Mouse (Mus musculus): ENCODE measurements around the gene Ttc9b. TPM values are rescaled to one million over a fixed set of nuclear protein-coding genes. Genes with fewer than 3 reads are reported as not detected.
A peak's percentile ranks its signal among the peaks of the same experiment; 100 is the strongest.

Ttc9b gene
- total RNA-seq, 1 experiment = 0.54 TPM

DNA sequence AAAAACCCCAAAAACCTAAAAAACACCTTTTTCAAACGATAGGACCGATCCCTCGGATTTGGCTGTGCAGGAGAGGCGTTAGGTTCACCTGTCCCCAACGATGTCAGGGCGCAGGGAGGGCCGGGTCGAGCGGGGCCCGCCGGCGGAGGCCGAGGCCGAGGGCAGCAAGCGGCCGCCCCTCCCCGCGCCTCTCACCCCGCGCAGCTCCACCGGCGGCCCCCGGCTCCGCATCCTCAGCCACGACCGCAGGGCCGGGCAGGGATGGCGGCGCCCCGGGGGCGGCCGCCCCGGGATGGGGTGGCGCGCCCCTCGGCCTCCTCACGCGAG lies 20.4 kb downstream of the Ttc9b start:
- Histone ChIP-seq H3K36me3 (ENCODE audit: control insufficient read depth, insufficient read depth, low read length, poor library complexity, severe bottlenecking) (no peaks in the 10 kb centered on the region; the same call in 1 of the 2 replicates), H3K27ac (ENCODE audit: insufficient read depth, low read depth, low read length, poor library complexity, severe bottlenecking) (no peak overlapping the region), H3K4me3 (ENCODE audit: insufficient read depth in 1 of 2, low read depth in 1 of 2, low read length in 2 of 2, poor library complexity in 1 of 2, severe bottlenecking in 1 of 2) (peak overlapping the region; percentile 77 to 89), H3K9ac (ENCODE audit: insufficient read depth, low read depth, low read length, poor library complexity, severe bottlenecking) (peak overlapping the region; percentile 89), H3K4me1 (ENCODE audit: control insufficient read depth in 2 of 2, insufficient read depth in 2 of 2, low read length in 2 of 2, poor library complexity in 1 of 2) (peaks cover 0 to 7% of the 10 kb centered on the region in 2 experiments; a peak in 2 of 4 replicates), H3K9me3 (ENCODE audit: control insufficient read depth, insufficient read depth, low read depth, low read length) (no peaks in the 10 kb centered on the region)
- no peak for DNase-seq (ENCODE audit: low read depth, low spot score)
- in situ Hi-C loops (cut with MboI; ENCODE audit: low sequenced_read_pairs in 2 of 2, unreplicated experiment in 2 of 2) = no loop called here
- TF ChIP-seq ZC3H11A (IDR thresholded peaks at IDR 0.05; ENCODE audit: borderline replicate concordance, low read depth, low read length) (no peak), ZNF384 (IDR thresholded peaks at IDR 0.05; ENCODE audit: low read depth, low read length) (no peak), MAFK (IDR thresholded peaks at IDR 0.05; ENCODE audit: insufficient read depth, low read depth, low read length) (no peak), CHD2 (IDR thresholded peaks at IDR 0.05; ENCODE audit: low read depth, low read length) (no peak), HCFC1 (IDR thresholded peaks at IDR 0.05; ENCODE audit: borderline replicate concordance, insufficient read depth, low read length) (no peak)

- peak; percentile 96 for DNase-seq (ENCODE audit: low read depth, low spot score)
- peaks cover 0 to 7% of the 10 kb centered on the region in 2 experiments; a peak in 2 of 4 replicates for H3K4me1 ChIP-seq (ENCODE audit: control insufficient read depth in 2 of 2, insufficient read depth in 2 of 2, low read length in 2 of 2, poor library complexity in 1 of 2)
- H3K27ac ChIP-seq (ENCODE audit: insufficient read depth, low read depth, low read length, poor library complexity, severe bottlenecking) = peak within 1 kb of the TSS; percentile 52
- H3K4me3 ChIP-seq (ENCODE audit: insufficient read depth in 1 of 2, low read depth in 1 of 2, low read length in 2 of 2, poor library complexity in 1 of 2, severe bottlenecking in 1 of 2) = peak within 1 kb of the TSS; percentile 77 to 89
- H3K9me3 ChIP-seq (ENCODE audit: control insufficient read depth, insufficient read depth, low read depth, low read length) = no peaks in the 10 kb centered on the region
- peak within 1 kb of the TSS; percentile 89 for H3K9ac ChIP-seq (ENCODE audit: insufficient read depth, low read depth, low read length, poor library complexity, severe bottlenecking)
- in situ Hi-C loops (cut with MboI; ENCODE audit: low sequenced_read_pairs in 2 of 2, unreplicated experiment in 2 of 2) = loop anchor here in 1 of 2 experiments (25.0 kb wide), 1 partner anchor 387 kb away; no protein-coding TSS in a partner anchor
- TF ChIP-seq ZC3H11A (IDR thresholded peaks at IDR 0.05; ENCODE audit: borderline replicate concordance, low read depth, low read length) (no peak), HCFC1 (IDR thresholded peaks at IDR 0.05; ENCODE audit: borderline replicate concordance, insufficient read depth, low read length) (peak; percentile 95)
- no peaks in the 10 kb centered on the region; the same call in 1 of the 2 replicates for H3K36me3 ChIP-seq (ENCODE audit: control insufficient read depth, insufficient read depth, low read length, poor library complexity, severe bottlenecking)
Measured at GRCm38 (mm10) chr7:27674522-27675221, 21.0 kb downstream of the Ttc9b start, which contains the start of gene Map3k10. Gene Map3k10 (minus strand): TSS chr7:27674598.

- H3K9me3 ChIP-seq (ENCODE audit: control insufficient read depth, insufficient read depth, low read depth, low read length) = no peaks in the 10 kb centered on the region
- no peak for DNase-seq (ENCODE audit: low read depth, low spot score)
Measured at GRCm38 (mm10) chr7:27675222-27675612, 21.5 kb downstream of the Ttc9b start.

DNA sequence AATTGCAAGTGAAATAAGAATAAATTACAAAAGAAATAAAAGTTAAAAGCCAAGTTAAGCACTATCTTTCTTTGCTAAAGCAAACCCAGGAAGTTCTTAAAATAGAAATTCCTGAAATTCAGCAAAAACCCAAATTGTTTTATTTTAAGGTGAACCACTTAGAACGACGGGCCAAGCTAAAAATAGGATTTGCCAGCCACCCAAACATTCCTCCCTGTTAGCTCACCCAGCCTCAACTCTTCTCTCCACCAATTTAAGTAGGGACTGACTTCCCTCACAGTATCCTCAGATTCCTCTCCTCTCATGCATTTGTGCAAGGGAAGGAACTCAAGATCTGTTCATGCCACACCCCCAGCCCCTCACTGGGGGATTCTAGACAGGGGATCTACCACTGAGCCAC lies 29.5 kb downstream of the Ttc9b start:
- no peak for DNase-seq (ENCODE audit: low read depth, low spot score)
- Histone ChIP-seq H3K27ac (ENCODE audit: insufficient read depth, low read depth, low read length, poor library complexity, severe bottlenecking) (no peak overlapping the region), H3K4me3 (ENCODE audit: insufficient read depth in 1 of 2, low read depth in 1 of 2, low read length in 2 of 2, poor library complexity in 1 of 2, severe bottlenecking in 1 of 2) (no peak overlapping the region), H3K36me3 (ENCODE audit: control insufficient read depth, insufficient read depth, low read length, poor library complexity, severe bottlenecking) (no peaks in the 10 kb centered on the region), H3K9me3 (ENCODE audit: control insufficient read depth, insufficient read depth, low read depth, low read length) (no peaks in the 10 kb centered on the region), H3K9ac (ENCODE audit: insufficient read depth, low read depth, low read length, poor library complexity, severe bottlenecking) (no peak overlapping the region), H3K4me1 (ENCODE audit: control insufficient read depth in 2 of 2, insufficient read depth in 2 of 2, low read length in 2 of 2, poor library complexity in 1 of 2) (no peaks in the 10 kb centered on the region)
- in situ Hi-C loops (cut with MboI; ENCODE audit: low sequenced_read_pairs in 2 of 2, unreplicated experiment in 2 of 2) = loop anchor here in 1 of 2 experiments (25.0 kb wide), 1 partner anchor 396 kb away; no protein-coding TSS in a partner anchor
- no peak for TF ChIP-seq ZNF384 (IDR thresholded peaks at IDR 0.05; ENCODE audit: low read depth, low read length)
- TF ChIP-seq HCFC1 (IDR thresholded peaks at IDR 0.05; ENCODE audit: borderline replicate concordance, insufficient read depth, low read length) = no peak
- TF ChIP-seq CHD2 (IDR thresholded peaks at IDR 0.05; ENCODE audit: low read depth, low read length) = no peak
- no peak for TF ChIP-seq MAFK (IDR thresholded peaks at IDR 0.05; ENCODE audit: insufficient read depth, low read depth, low read length)
- TF ChIP-seq ZC3H11A (IDR thresholded peaks at IDR 0.05; ENCODE audit: borderline replicate concordance, low read depth, low read length) = no peak

More at GRCm38 (mm10) chr7:27675222-27675612, 21.5 kb downstream of the Ttc9b start:
- Histone ChIP-seq H3K4me1 (ENCODE audit: control insufficient read depth in 2 of 2, insufficient read depth in 2 of 2, low read length in 2 of 2, poor library complexity in 1 of 2) (peaks cover 0 to 7% of the 10 kb centered on the region in 2 experiments; a peak in 2 of 4 replicates), H3K27ac (ENCODE audit: insufficient read depth, low read depth, low read length, poor library complexity, severe bottlenecking) (no peak overlapping the region), H3K36me3 (ENCODE audit: control insufficient read depth, insufficient read depth, low read length, poor library complexity, severe bottlenecking) (no peaks in the 10 kb centered on the region; the same call in 1 of the 2 replicates), H3K9ac (ENCODE audit: insufficient read depth, low read depth, low read length, poor library complexity, severe bottlenecking) (peak overlapping the region; percentile 22; the same call in 1 of the 2 replicates), H3K4me3 (ENCODE audit: insufficient read depth in 1 of 2, low read depth in 1 of 2, low read length in 2 of 2, poor library complexity in 1 of 2, severe bottlenecking in 1 of 2) (peak overlapping the region; percentile 77 to 89)
- in situ Hi-C loops (cut with MboI; ENCODE audit: low sequenced_read_pairs in 2 of 2, unreplicated experiment in 2 of 2) = loop anchor here in 1 of 2 experiments (25.0 kb wide), 1 partner anchor 388 kb away; no protein-coding TSS in a partner anchor
- TF ChIP-seq MAFK (IDR thresholded peaks at IDR 0.05; ENCODE audit: insufficient read depth, low read depth, low read length) = no peak
- TF ChIP-seq ZC3H11A (IDR thresholded peaks at IDR 0.05; ENCODE audit: borderline replicate concordance, low read depth, low read length) = no peak
- no peak for TF ChIP-seq HCFC1 (IDR thresholded peaks at IDR 0.05; ENCODE audit: borderline replicate concordance, insufficient read depth, low read length)
- TF ChIP-seq ZNF384 (IDR thresholded peaks at IDR 0.05; ENCODE audit: low read depth, low read length) = no peak
- no peak for TF ChIP-seq CHD2 (IDR thresholded peaks at IDR 0.05; ENCODE audit: low read depth, low read length)

Measured in ES-E14 (cell line).